Mouse (Mus musculus) CH12.LX (cell line): Measurements from ENCODE around the gene Gm17334. TPM values are rescaled to one million over a fixed set of nuclear protein-coding genes. Genes with fewer than 3 reads are reported as not detected.
A peak's percentile ranks its signal among the peaks of the same experiment; 100 is the strongest.

Experiments
- DNase-seq: peaks from one replicate; pipeline ENCODE4 v3.0.0-alpha.2; 2013; ENCODE audit errors: extremely low read depth
- H3K27ac ChIP-seq: 2 replicates; pipeline ENCODE4 v1.5.1; 2012; ENCODE audit warnings: low read depth, mild to moderate bottlenecking, control low read depth, moderate library complexity; ENCODE audit not compliant: insufficient read depth
- H3K27me3 ChIP-seq: replicated peaks from 2 replicates; pipeline ENCODE3; 2012; ENCODE audit warnings: inconsistent platforms
- H3K36me3 ChIP-seq, 2 experiments: replicated peaks in 1 of 2; 2 replicates each; pipeline versions ENCODE3 to v1.6.1; 2012; ENCODE audit warnings: inconsistent platforms in 1 of 2, low read length in 1 of 2, mild to moderate bottlenecking in 1 of 2, mixed read lengths in 1 of 2, moderate library complexity in 1 of 2; ENCODE audit not compliant: control insufficient read depth in 1 of 2, insufficient read depth in 1 of 2
- H3K4me1 ChIP-seq, 2 experiments: 2 replicates each; pipeline ENCODE4 v1.6.1; 2012; ENCODE audit warnings: inconsistent platforms in 1 of 2, moderate library complexity in 1 of 2; ENCODE audit not compliant: insufficient read depth in 2 of 2, control insufficient read depth in 1 of 2
- H3K4me2 ChIP-seq: 2 replicates; pipeline ENCODE4 v1.6.1; 2012; ENCODE audit warnings: low read depth, mild to moderate bottlenecking, control low read depth; ENCODE audit not compliant: poor library complexity, insufficient read depth, severe bottlenecking
- H3K4me3 ChIP-seq, 3 experiments: fragments of 150-350 bp in 1 of 3; sonication (generic) in 1 of 3; replicated peaks in 1 of 3; 2 replicates each; pipeline versions ENCODE3 to v1.5.1; 2011 to 2012; ENCODE audit warnings: low read depth in 2 of 3, low read length in 2 of 3, mild to moderate bottlenecking in 2 of 3, moderate library complexity in 2 of 3, control low read depth in 1 of 3, improper control_type of control experiment in 1 of 3, inconsistent platforms in 1 of 3, mixed read lengths in 1 of 3; ENCODE audit not compliant: poor library complexity in 1 of 3
- H3K79me2 ChIP-seq: replicated peaks from 2 replicates; pipeline ENCODE4 v1.6.1; 2012; ENCODE audit warnings: mild to moderate bottlenecking, moderate library complexity; ENCODE audit not compliant: control insufficient read depth, poor library complexity, insufficient read depth, severe bottlenecking; ENCODE audit errors: extremely low read depth
- H3K9ac ChIP-seq: 2 replicates; pipeline ENCODE4 v1.6.1; 2012; ENCODE audit warnings: low read depth, mild to moderate bottlenecking, control low read depth, moderate library complexity; ENCODE audit not compliant: insufficient read depth
- H3K9me3 ChIP-seq: replicated peaks from 2 replicates; pipeline ENCODE3; 2012; ENCODE audit warnings: low read length, inconsistent platforms, mixed read lengths
- BHLHE40 ChIP-seq: IDR thresholded peaks from 2 replicates; pipeline ENCODE4 v1.6.1; 2011; ENCODE audit warnings: mild to moderate bottlenecking, low read depth, low read length, improper control_type of control experiment
- CHD1 ChIP-seq: IDR thresholded peaks from 2 replicates; pipeline ENCODE4 v1.6.1; 2012; ENCODE audit warnings: low read depth, low read length, improper control_type of control experiment, inconsistent platforms
- CHD2 ChIP-seq: IDR thresholded peaks from 2 replicates; pipeline ENCODE4 v1.6.1; 2011; ENCODE audit warnings: low read length, improper control_type of control experiment
- CTCF ChIP-seq, 2 experiments: IDR thresholded peaks in 1 of 2; conservative IDR thresholded peaks in 1 of 2; 2 replicates each; pipeline ENCODE4 v1.5.1; 2011 to 2012; ENCODE audit warnings: low read depth in 2 of 2, low read length in 2 of 2, improper control_type of control experiment in 1 of 2, inconsistent platforms in 1 of 2, mild to moderate bottlenecking in 1 of 2, moderate library complexity in 1 of 2
- E2F4 ChIP-seq: IDR thresholded peaks from 2 replicates; pipeline ENCODE4 v1.6.1; 2011; ENCODE audit warnings: low read depth, low read length, improper control_type of control experiment; ENCODE audit not compliant: insufficient replicate concordance
- EP300 ChIP-seq: IDR thresholded peaks from 2 replicates; pipeline ENCODE4 v1.6.1; 2011; ENCODE audit warnings: low read length, improper control_type of control experiment
- ETS1 ChIP-seq: conservative IDR thresholded peaks from 2 replicates; pipeline ENCODE4 v1.6.1; 2012; ENCODE audit warnings: low read depth, mild to moderate bottlenecking, inconsistent platforms, low read length, improper control_type of control experiment, moderate library complexity
- GABPA ChIP-seq: IDR thresholded peaks from 2 replicates; pipeline ENCODE4 v1.6.1; 2012; ENCODE audit warnings: low read depth, low read length, improper control_type of control experiment, inconsistent platforms; ENCODE audit not compliant: insufficient replicate concordance
- HCFC1 ChIP-seq: IDR thresholded peaks from 2 replicates; pipeline ENCODE4 v1.6.1; 2012; ENCODE audit warnings: low read depth, mild to moderate bottlenecking, inconsistent platforms, low read length, improper control_type of control experiment
- IRF4 ChIP-seq: IDR thresholded peaks from 2 replicates; pipeline ENCODE4 v1.6.1; 2014; ENCODE audit warnings: low read depth, mild to moderate bottlenecking, inconsistent platforms, low read length, improper control_type of control experiment
- JUN ChIP-seq: IDR thresholded peaks from 2 replicates; pipeline ENCODE4 v1.6.1; 2011; ENCODE audit warnings: low read depth, mild to moderate bottlenecking, low read length, improper control_type of control experiment, moderate library complexity; ENCODE audit not compliant: insufficient read depth
- JUND ChIP-seq: conservative IDR thresholded peaks from 2 replicates; pipeline ENCODE4 v1.6.1; 2011; ENCODE audit warnings: low read depth, low read length, improper control_type of control experiment
- KAT2A ChIP-seq: IDR thresholded peaks from 2 replicates; pipeline ENCODE4 v1.6.1; 2012; ENCODE audit warnings: low read length, improper control_type of control experiment, inconsistent platforms; ENCODE audit not compliant: insufficient replicate concordance
- MAFK ChIP-seq: IDR thresholded peaks from 2 replicates; pipeline ENCODE4 v1.6.1; 2011; ENCODE audit warnings: low read length, improper control_type of control experiment; ENCODE audit not compliant: insufficient replicate concordance
- MAX ChIP-seq: IDR thresholded peaks from 2 replicates; pipeline ENCODE4 v1.6.1; 2011; ENCODE audit warnings: low read length, improper control_type of control experiment
- MAZ ChIP-seq: IDR thresholded peaks from 2 replicates; pipeline ENCODE4 v1.6.1; 2012; ENCODE audit warnings: low read depth, mild to moderate bottlenecking, inconsistent platforms, low read length, improper control_type of control experiment, moderate library complexity
- MEF2A ChIP-seq: IDR thresholded peaks from 2 replicates; pipeline ENCODE4 v1.6.1; 2014; ENCODE audit warnings: low read depth, mild to moderate bottlenecking, inconsistent platforms, low read length, improper control_type of control experiment, borderline replicate concordance
- MXI1 ChIP-seq: IDR thresholded peaks from 2 replicates; pipeline ENCODE4 v1.6.1; 2011; ENCODE audit warnings: mild to moderate bottlenecking, low read depth, low read length, improper control_type of control experiment
- MYC ChIP-seq: IDR thresholded peaks from 2 replicates; pipeline ENCODE4 v1.6.1; 2011; ENCODE audit warnings: low read depth, mild to moderate bottlenecking, improper control_type of control experiment, low read length
- NELFE ChIP-seq: IDR thresholded peaks from 2 replicates; pipeline ENCODE4 v1.6.1; 2011; ENCODE audit warnings: low read depth, low read length, improper control_type of control experiment
- NRF1 ChIP-seq: IDR thresholded peaks from 2 replicates; pipeline ENCODE4 v1.6.1; 2014; ENCODE audit warnings: low read depth, mild to moderate bottlenecking, inconsistent platforms, low read length, improper control_type of control experiment, moderate library complexity
- POLR2A ChIP-seq: IDR thresholded peaks from 2 replicates; pipeline ENCODE4 v1.6.1; 2011; ENCODE audit warnings: low read depth, mild to moderate bottlenecking, improper control_type of control experiment, low read length
- POLR2AphosphoS2 ChIP-seq: IDR thresholded peaks from 2 replicates; pipeline ENCODE4 v1.6.1; 2011; ENCODE audit warnings: low read depth, low read length, improper control_type of control experiment
- RAD21 ChIP-seq: IDR thresholded peaks from 2 replicates; pipeline ENCODE4 v1.6.1; 2011; ENCODE audit warnings: low read depth, mild to moderate bottlenecking, low read length, improper control_type of control experiment, moderate library complexity
- RCOR1 ChIP-seq: conservative IDR thresholded peaks from 2 replicates; pipeline ENCODE4 v1.6.1; 2012; ENCODE audit warnings: low read depth, mild to moderate bottlenecking, inconsistent platforms, low read length, improper control_type of control experiment
- SIN3A ChIP-seq: IDR thresholded peaks from 2 replicates; pipeline ENCODE4 v1.6.1; 2012; ENCODE audit warnings: low read length, improper control_type of control experiment, inconsistent platforms
- SMC3 ChIP-seq: IDR thresholded peaks from 2 replicates; pipeline ENCODE4 v1.6.1; 2011; ENCODE audit warnings: low read depth, low read length, improper control_type of control experiment
- TBP ChIP-seq: conservative IDR thresholded peaks from 2 replicates; pipeline ENCODE4 v1.6.1; 2011; ENCODE audit warnings: low read depth, low read length, improper control_type of control experiment
- TCF12 ChIP-seq: IDR thresholded peaks from 2 replicates; pipeline ENCODE4 v1.6.1; 2014; ENCODE audit warnings: low read depth, mild to moderate bottlenecking, inconsistent platforms, low read length, improper control_type of control experiment
- UBTF ChIP-seq: IDR thresholded peaks from 2 replicates; pipeline ENCODE4 v1.6.1; 2012; ENCODE audit warnings: low read depth, mild to moderate bottlenecking, inconsistent platforms, low read length, improper control_type of control experiment, moderate library complexity
- USF1 ChIP-seq: IDR thresholded peaks from 2 replicates; pipeline ENCODE4 v1.6.1; 2014; ENCODE audit warnings: low read depth, mild to moderate bottlenecking, inconsistent platforms, low read length, improper control_type of control experiment
- USF2 ChIP-seq: conservative IDR thresholded peaks from 2 replicates; pipeline ENCODE4 v1.6.1; 2011; ENCODE audit warnings: low read depth, low read length, improper control_type of control experiment
- ZC3H11A ChIP-seq: IDR thresholded peaks from 2 replicates; pipeline ENCODE4 v1.6.1; 2012; ENCODE audit warnings: low read depth, mild to moderate bottlenecking, inconsistent platforms, low read length, improper control_type of control experiment
- ZKSCAN1 ChIP-seq: IDR thresholded peaks from 2 replicates; pipeline ENCODE4 v1.6.1; 2012; ENCODE audit warnings: low read depth, inconsistent platforms, low read length, improper control_type of control experiment, borderline replicate concordance
- ZMIZ1 ChIP-seq: IDR thresholded peaks from 2 replicates; pipeline ENCODE4 v1.6.1; 2012; ENCODE audit warnings: low read depth, mild to moderate bottlenecking, inconsistent platforms, low read length, improper control_type of control experiment
- ZNF384 ChIP-seq: IDR thresholded peaks from 2 replicates; pipeline ENCODE4 v1.6.1; 2012; ENCODE audit warnings: low read depth, low read length, improper control_type of control experiment, inconsistent platforms
- dilution Hi-C: fragments of 300-500 bp; cut with MboI; formaldehyde crosslinking; loops from 2 replicates; pipeline ENCODE4 v1.14.3; 2020; ENCODE audit warnings: low sequenced_read_pairs; ENCODE audit not compliant: extremely low pct_unique_long_range_greater_than_20kb, extremely low pct_ligation_motif_present
- in situ Hi-C: fragments of 300-500 bp; cut with MboI; formaldehyde crosslinking; loops from 3 replicates; pipeline ENCODE4 v1.14.3; 2019; ENCODE audit warnings: low sequenced_read_pairs, low pct_ligation_motif_present, low pct_unique_long_range_greater_than_20kb, mixed read lengths
- polyA plus RNA-seq: library from polyadenylated mRNA; unstranded; fragments of >175 nt; gene quantifications from 2 replicates; pipeline ENCODE4 v1.2.1, GENCODE M21; 2012; ENCODE audit warnings: low read depth; ENCODE audit not compliant: insufficient read length
- total RNA-seq, 2 experiments: library from RNA; depleted of rRNA; stranded (reverse); fragments of 300-350 nt in 1 of 2; fragments of >200 nt in 1 of 2; gene quantifications; 2 replicates each; pipeline ENCODE4 v1.2.3; 2012 to 2014

The Gm17334 gene
- total and polyA plus RNA-seq, 3 experiments = 0.47 to 0.72 TPM; not detected in 1

GRCm38 (mm10) chr11:53770125-53770791, 2.7 kb downstream of the Gm17334 start (continued):
- TF ChIP-seq TCF12 = no peak; the same call in 1 of the 2 replicates
- TF ChIP-seq MXI1 = peak; percentile 66

GRCm38 (mm10) chr11:53769760-53770124, 3.2 kb downstream of the Gm17334 start, which contains the start of gene Irf1:
TSS of gene Irf1 (plus strand) at chr11:53770014.
- peak within 1 kb of the TSS; percentile 77 to 98 (median 93) for H3K4me3 ChIP-seq
- peak within 1 kb of the TSS; percentile 78 for H3K9ac ChIP-seq
- in situ Hi-C loops (no loop called here), dilution Hi-C loops (no loop called here)
- H3K4me2 ChIP-seq = peak within 1 kb of the TSS; percentile 94
- peaks cover 33 to 73% of the 10 kb centered on the region in 2 experiments for H3K4me1 ChIP-seq
- no peaks in the 10 kb centered on the region for H3K9me3 ChIP-seq
- no peaks in the 10 kb centered on the region for H3K27me3 ChIP-seq
- peak within 1 kb of the TSS; percentile 94 for H3K27ac ChIP-seq
- DNase-seq = peak; percentile 97
- peaks cover 44% of the 10 kb centered on the region for H3K79me2 ChIP-seq
- peaks cover 34 to 36% of the 10 kb centered on the region in 2 experiments for H3K36me3 ChIP-seq
- TF ChIP-seq CHD2 (peak; percentile 90), NRF1 (peak; percentile 68), IRF4 (peak; percentile 67), UBTF (0 out of 2 replicates have a peak, but pooled peaks have one; percentile 7), RAD21 (no peak), ZNF384 (no peak), MYC (no peak), E2F4 (peak; percentile 58; the same call in 1 of the 2 replicates), HCFC1 (peak; percentile 30; the same call in 1 of the 2 replicates), MAX (0 out of 2 replicates have a peak, but pooled peaks have one; percentile 9), CHD1 (no peak; the same call in 1 of the 2 replicates), ETS1 (peak; percentile 73), SIN3A (peak; percentile 76; the same call in 1 of the 2 replicates), JUND (no peak), MAFK (0 out of 2 replicates have a peak, but pooled peaks have one; percentile 5), TCF12 (peak; percentile 97), USF1 (peak; percentile 54; the same call in 1 of the 2 replicates), KAT2A (no peak), ZMIZ1 (peak; percentile 97), USF2 (no peak), EP300 (no peak; the same call in 1 of the 2 replicates), SMC3 (no peak), BHLHE40 (no peak), NELFE (peak; percentile 98), RCOR1 (0 out of 2 replicates have a peak, but pooled peaks have one; percentile 10), POLR2A (peak; percentile 98), MEF2A (peak; percentile 60), ZKSCAN1 (no peak), JUN (no peak), POLR2AphosphoS2 (peak; percentile 97), CTCF (conservative IDR thresholded peaks at IDR 0.05 in 1 of 2, IDR thresholded peaks at IDR 0.05 in 1 of 2; ENCODE audit: low read depth in 2 of 2, low read length in 2 of 2) (no peak), MXI1 (peak; percentile 89), TBP (peak; percentile 86), MAZ (peak; percentile 85), ZC3H11A (no peak), GABPA (no peak)
